ENCODE assay signal across 30 mouse cellular contexts in the genomic region with DNA sequence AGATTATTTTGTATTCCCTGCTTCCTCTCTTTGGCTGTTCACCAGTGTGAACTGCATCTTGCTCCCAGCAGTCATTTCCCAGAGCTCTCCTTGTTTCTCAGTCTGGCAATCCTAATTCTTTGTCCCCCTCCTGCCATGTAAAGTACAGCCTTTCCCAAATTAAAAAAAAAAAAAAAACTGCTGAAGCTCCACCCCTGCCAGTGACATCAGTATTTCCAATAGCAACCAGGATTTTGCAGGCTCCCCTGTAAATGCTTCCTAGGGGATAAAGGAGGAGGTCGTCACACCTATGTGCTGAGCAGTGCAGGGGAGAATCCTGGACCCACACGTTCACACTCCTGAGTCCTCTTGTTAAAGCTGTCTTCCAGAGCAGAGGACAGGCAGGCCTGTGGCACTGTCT. TPM values are rescaled to one million over a fixed set of nuclear protein-coding genes. Genes with fewer than 3 reads are reported as not detected.
A peak's percentile ranks its signal among the peaks of the same experiment; 100 is the strongest.
DNase-seq lines count a peak whose midpoint lies in the region; ATAC-seq and TF ChIP-seq lines count a peak whose summit lies in the region.
"Had no signal": no experiment of that assay in that cellular context is flagged by ENCODE, and none has a peak within 500 bp of the region (broad histone marks: within the 10 kb centered on the region; RNA-seq: fewer than 3 reads in every experiment).

No protein-coding gene starts in this region.

- H3K27ac ChIP-seq in midbrain, embryonic 16.5 days (ENCODE audit: low read length) = no peak overlapping the region
- H3K27ac ChIP-seq in midbrain, embryonic 10.5 days (replicated peaks) = no peak overlapping the region
- H3K27ac ChIP-seq in MEL (ENCODE audit: control insufficient read depth, low read depth, low read length) = no peak overlapping the region
- H3K27ac ChIP-seq: forebrain, embryonic 10.5 days; heart, adult 2 months; heart, embryonic 10.5 days; heart, embryonic 13.5 days; hindbrain, embryonic 14.5 days had no signal

- DNase-seq in cerebellum, adult 9-10 months = peak; percentile 46
- no peak for DNase-seq in cerebellum, adult 8-10 months
- no peak for DNase-seq in midbrain, embryonic 10.5 days (ENCODE audit: low spot score)
- DNase-seq in MEL (ENCODE audit: low read depth, low spot score) = no peak
- DNase-seq in testis, postnatal 10 days (ENCODE audit: low spot score) = no peak
- DNase-seq in spleen, adult 12 weeks (ENCODE audit: low spot score) = no peak
- DNase-seq: adrenal gland, postnatal 10 days; adrenal gland, postnatal 36 days; cerebellum, adult 11 months; cerebellum, adult 2 months; gastrocnemius, postnatal 25 days; heart, adult 2 months; heart, postnatal 14 days; heart, postnatal 4 days had no signal

- no peak for TF ChIP-seq POLR2A in MEL (IDR thresholded peaks at IDR 0.05; ENCODE audit: control insufficient read depth in 1 of 2, insufficient read depth in 1 of 2, low read depth in 1 of 2, low read length in 2 of 2, poor library complexity in 1 of 2)

- H3K9ac ChIP-seq in midbrain, embryonic 16.5 days (ENCODE audit: low read depth, low read length) = 0 out of 2 replicates have a peak overlapping the region, but pooled peaks have one; percentile 10
- no peak overlapping the region for H3K9ac ChIP-seq in MEL (ENCODE audit: control insufficient read depth, low read depth, low read length, poor library complexity, severe bottlenecking)
- H3K9ac ChIP-seq: heart, embryonic 13.5 days had no signal

- no peaks in the 10 kb centered on the region for H3K36me3 ChIP-seq in midbrain, embryonic 16.5 days (ENCODE audit: control insufficient read depth, insufficient read depth, low read length)
- H3K36me3 ChIP-seq in midbrain, embryonic 10.5 days = no peaks in the 10 kb centered on the region
- peaks cover 0 to 14% of the 10 kb centered on the region in 2 experiments; a peak in 2 of 4 replicates for H3K36me3 ChIP-seq in MEL (ENCODE audit: control insufficient read depth in 1 of 2, insufficient read depth in 2 of 2, low read length in 2 of 2)
- H3K36me3 ChIP-seq: forebrain, embryonic 10.5 days; heart, embryonic 10.5 days; heart, embryonic 13.5 days had no signal

- H3K4me2 ChIP-seq in midbrain, embryonic 16.5 days (ENCODE audit: low read length) = no peak overlapping the region
- H3K4me2 ChIP-seq: heart, embryonic 13.5 days had no signal

- H3K4me3 ChIP-seq in midbrain, embryonic 16.5 days (ENCODE audit: low read depth, low read length) = no peak overlapping the region
- no peak overlapping the region for H3K4me3 ChIP-seq in midbrain, embryonic 10.5 days
- H3K4me3 ChIP-seq in MEL (ENCODE audit: control insufficient read depth in 1 of 2, insufficient read depth in 1 of 2, low read depth in 2 of 2, low read length in 2 of 2) = no peak overlapping the region
- H3K4me3 ChIP-seq: forebrain, embryonic 10.5 days; heart, adult 2 months; heart, embryonic 10.5 days; heart, embryonic 13.5 days had no signal

- TF ChIP-seq EP300 in MEL (IDR thresholded peaks at IDR 0.05; ENCODE audit: low read depth in 1 of 2, low read length in 2 of 2) = no peak

- peaks cover 18% of the 10 kb centered on the region for H3K4me1 ChIP-seq in midbrain, embryonic 16.5 days (ENCODE audit: control insufficient read depth, insufficient read depth, low read length)
- peaks cover 10% of the 10 kb centered on the region for H3K4me1 ChIP-seq in midbrain, embryonic 10.5 days
- peaks cover 2 to 14% of the 10 kb centered on the region in 2 experiments; a peak in 3 of 4 replicates for H3K4me1 ChIP-seq in MEL (ENCODE audit: control insufficient read depth in 1 of 2, insufficient read depth in 2 of 2, low read length in 2 of 2)

- ATAC-seq in midbrain, embryonic 16.5 days = no peak
- ATAC-seq: forebrain, embryonic 14.5 days; inflammation-experienced regulatory T-cells, adult 6 months; Patski had no signal

- H3K79me2 ChIP-seq in MEL (ENCODE audit: control insufficient read depth, insufficient read depth, low read length, poor library complexity) = no peaks in the 10 kb centered on the region

- 42% methylated on average over 2 of the region's 2 CpGs for WGBS in midbrain, embryonic 16.5 days
- WGBS in midbrain, embryonic 10.5 days = 45% methylated on average over 2 of the region's 2 CpGs

- no peak for TF ChIP-seq CTCF in MEL (IDR thresholded peaks at IDR 0.05 in 2 of 3, conservative IDR thresholded peaks at IDR 0.05 in 1 of 3; ENCODE audit: control insufficient read depth in 1 of 3, insufficient read depth in 1 of 3, low read depth in 2 of 3, low read length in 3 of 3, poor library complexity in 1 of 3, severe bottlenecking in 1 of 3)

- no peak for TF ChIP-seq RAD21 in MEL (IDR thresholded peaks at IDR 0.05; ENCODE audit: low read depth, low read length)

- H3K9me3 ChIP-seq in midbrain, embryonic 16.5 days (replicated peaks; ENCODE audit: control insufficient read depth, low read length, poor library complexity, severe bottlenecking) = no peaks in the 10 kb centered on the region
- H3K9me3 ChIP-seq in midbrain, embryonic 10.5 days (replicated peaks) = no peaks in the 10 kb centered on the region
- no peaks in the 10 kb centered on the region for H3K9me3 ChIP-seq in MEL (replicated peaks; ENCODE audit: insufficient read depth, low read length)
- H3K9me3 ChIP-seq: forebrain, embryonic 10.5 days; heart, embryonic 10.5 days; heart, embryonic 13.5 days had no signal

- H3K27me3 ChIP-seq in midbrain, embryonic 16.5 days (ENCODE audit: control insufficient read depth, insufficient read depth, low read depth, low read length) = peaks cover 16% of the 10 kb centered on the region
- peaks cover 70% of the 10 kb centered on the region for H3K27me3 ChIP-seq in midbrain, embryonic 10.5 days (ENCODE audit: low read depth, poor library complexity, severe bottlenecking)
- H3K27me3 ChIP-seq in MEL (ENCODE audit: control insufficient read depth in 1 of 2, insufficient read depth in 2 of 2, low read length in 2 of 2) = no peaks in the 10 kb centered on the region

TF ChIP-seq in MEL, 35 proteins besides CTCF, POLR2A, EP300 and RAD21:
- TF ChIP-seq ZNF384 (IDR thresholded peaks at IDR 0.05; ENCODE audit: low read depth, low read length) (peak; percentile 53; the same call in 1 of the 2 replicates), GATA1 (IDR thresholded peaks at IDR 0.05; ENCODE audit: low read depth, low read length) (no peak)

RNA-seq across cellular contexts. Expression of a gene that starts 1.1 kb away (rescaled TPM):
- 44.0 and 52.7 TPM in 2 replicates for polyA plus RNA-seq in midbrain, embryonic 16.5 days (2015; fragmentation: Nextera tagmentation; extraction: Ambion mirVana)
- polyA plus RNA-seq in midbrain, embryonic 10.5 days (2016; fragmentation: Nextera tagmentation; extraction: Ambion mirVana) = 1.5 and 1.8 TPM in 2 replicates
- total RNA-seq in MEL (2012; rRNA removed) = not detected in 2 replicates
- under 1 TPM in 1 of 2 experiments, not detected in 1; 0.07 TPM for polyA plus RNA-seq in MEL (2012; ENCODE audit: insufficient read depth in 1 of 2, insufficient read length in 2 of 2, low read depth in 1 of 2, low replicate concordance in 2 of 2, missing spikeins in 1 of 2)
- total RNA-seq: gastrocnemius, adult 8-10 months; granulocyte monocyte progenitor cell, adult 5-6 weeks; heart, adult 2 months; heart, postnatal 14 days; heart, postnatal 4 days had no signal
- polyA plus RNA-seq: heart, embryonic 16.5 days; inflammation-experienced regulatory T-cells, adult 6 months had no signal

RNA-seq across cellular contexts. Expression of a gene that starts 12.1 kb away (rescaled TPM):
- 50.7 and 51.0 TPM in 2 replicates for polyA plus RNA-seq in midbrain, embryonic 16.5 days (2015; fragmentation: Nextera tagmentation; extraction: Ambion mirVana)
- polyA plus RNA-seq in midbrain, embryonic 10.5 days (2016; fragmentation: Nextera tagmentation; extraction: Ambion mirVana) = 55.6 and 62.8 TPM in 2 replicates
- total RNA-seq in MEL (2012; rRNA removed) = 37.7 and 49.6 TPM in 2 replicates
- 10 to 100 TPM in 1 of 2 experiments, not detected in 1; 50.1 TPM for polyA plus RNA-seq in MEL (2012; ENCODE audit: insufficient read depth in 1 of 2, insufficient read length in 2 of 2, low read depth in 1 of 2, low replicate concordance in 2 of 2, missing spikeins in 1 of 2)

RNA-seq across cellular contexts. Expression of a gene that starts 30.4 kb away (rescaled TPM):
- not detected in 2 replicates for polyA plus RNA-seq in midbrain, embryonic 16.5 days (2015; fragmentation: Nextera tagmentation; extraction: Ambion mirVana)
- not detected in 2 replicates for polyA plus RNA-seq in midbrain, embryonic 10.5 days (2016; fragmentation: Nextera tagmentation; extraction: Ambion mirVana)
- not detected in 2 replicates for total RNA-seq in MEL (2012; rRNA removed)
- polyA plus RNA-seq in MEL (2012; ENCODE audit: insufficient read depth in 1 of 2, insufficient read length in 2 of 2, low read depth in 1 of 2, low replicate concordance in 2 of 2, missing spikeins in 1 of 2) = not detected
- total RNA-seq: adrenal gland, adult 18-20 months; adrenal gland, postnatal 10 days; adrenal gland, postnatal 36 days; gastrocnemius, adult 8-10 months; gastrocnemius, postnatal 25 days; granulocyte monocyte progenitor cell, adult 5-6 weeks; heart, adult 2 months; heart, postnatal 4 days had no signal
- polyA plus RNA-seq: embryonic facial prominence, embryonic 11.5 days; forebrain, embryonic 10.5 days; forebrain, embryonic 14.5 days; heart, embryonic 10.5 days; heart, embryonic 13.5 days; hindbrain, embryonic 11.5 days; hindbrain, embryonic 14.5 days; inflammation-experienced regulatory T-cells, adult 6 months; Patski had no signal

RNA-seq across cellular contexts. Expression of a gene that starts 32.1 kb away (rescaled TPM):
- not detected in 2 replicates for polyA plus RNA-seq in midbrain, embryonic 16.5 days (2015; fragmentation: Nextera tagmentation; extraction: Ambion mirVana)
- polyA plus RNA-seq in midbrain, embryonic 10.5 days (2016; fragmentation: Nextera tagmentation; extraction: Ambion mirVana) = not detected in 2 replicates
- not detected in 2 replicates for total RNA-seq in MEL (2012; rRNA removed)
- not detected for polyA plus RNA-seq in MEL (2012; ENCODE audit: insufficient read depth in 1 of 2, insufficient read length in 2 of 2, low read depth in 1 of 2, low replicate concordance in 2 of 2, missing spikeins in 1 of 2)
- total RNA-seq: adrenal gland, adult 18-20 months; adrenal gland, postnatal 10 days; adrenal gland, postnatal 36 days; gastrocnemius, adult 8-10 months; gastrocnemius, postnatal 25 days; granulocyte monocyte progenitor cell, adult 5-6 weeks; heart, adult 2 months; heart, postnatal 14 days; heart, postnatal 4 days; hindbrain, postnatal 0 days had no signal
- polyA plus RNA-seq: cerebellum, adult 2 months; embryonic facial prominence, embryonic 11.5 days; embryonic facial prominence, embryonic 14.5 days; forebrain, embryonic 10.5 days; forebrain, embryonic 14.5 days; heart, embryonic 10.5 days; heart, embryonic 13.5 days; heart, embryonic 16.5 days; hindbrain, embryonic 11.5 days; hindbrain, embryonic 14.5 days; hindbrain, postnatal 0 days; inflammation-experienced regulatory T-cells, adult 6 months; Patski had no signal

RNA-seq across cellular contexts. Expression of a gene that starts 36.1 kb away (rescaled TPM):
- 22.6 and 26.2 TPM in 2 replicates for polyA plus RNA-seq in midbrain, embryonic 16.5 days (2015; fragmentation: Nextera tagmentation; extraction: Ambion mirVana)
- 16.2 and 20.2 TPM in 2 replicates for polyA plus RNA-seq in midbrain, embryonic 10.5 days (2016; fragmentation: Nextera tagmentation; extraction: Ambion mirVana)
- 24.0 and 25.9 TPM in 2 replicates for total RNA-seq in MEL (2012; rRNA removed)
- polyA plus RNA-seq in MEL (2012; ENCODE audit: insufficient read depth in 1 of 2, insufficient read length in 2 of 2, low read depth in 1 of 2, low replicate concordance in 2 of 2, missing spikeins in 1 of 2) = 10 to 100 TPM in 1 of 2 experiments, not detected in 1; 24.6 TPM

Comparison
In these comparisons a context has a peak if more than half of its experiments do, and no peak if none do; other contexts are left out.
1. RNA of a gene that starts 1.1 kb away (polyA plus RNA-seq): 44.0 to 52.7 TPM in midbrain, embryonic 16.5 days; 1.5 to 1.8 TPM in midbrain, embryonic 10.5 days and 0.07 TPM in MEL; every median in the first group is over 10 times any median in the second.